Mouse (Mus musculus) hindbrain, embryonic 16.5 days (tissue): ENCODE results near the gene Ghr. TPM values are rescaled to one million over a fixed set of nuclear protein-coding genes. Genes with fewer than 3 reads are reported as not detected.
A peak's percentile ranks its signal among the peaks of the same experiment; 100 is the strongest.

ENCODE experiments used
- ATAC-seq: fragments of 200-750 bp; cut with Nextera tagmentation; 2 replicates; pipeline ENCODE4 v1.8.0; 2017; ENCODE audit warnings: moderate TSS enrichment, moderate library complexity
- H3K27ac ChIP-seq: fragments of 300-500 bp; sonication (generic); 2 replicates; pipeline ENCODE4 v1.5.1; 2014; ENCODE audit warnings: low read depth, mild to moderate bottlenecking, control low read depth, low read length, moderate library complexity
- H3K27me3 ChIP-seq: fragments of 300-500 bp; sonication (generic); replicated peaks from 2 replicates; pipeline ENCODE4 v1.6.1; 2014; ENCODE audit warnings: low read length; ENCODE audit not compliant: control insufficient read depth, insufficient read depth
- H3K36me3 ChIP-seq: fragments of 300-500 bp; sonication (generic); 2 replicates; pipeline ENCODE4 v1.6.1; 2014; ENCODE audit warnings: mild to moderate bottlenecking, low read length, moderate library complexity, mixed read lengths; ENCODE audit not compliant: control insufficient read depth, insufficient read depth
- H3K4me1 ChIP-seq: fragments of 300-500 bp; sonication (generic); 2 replicates; pipeline ENCODE4 v1.6.1; 2014; ENCODE audit warnings: low read depth, low read length; ENCODE audit not compliant: control insufficient read depth, insufficient read depth
- H3K4me2 ChIP-seq: fragments of 300-500 bp; sonication (generic); 2 replicates; pipeline ENCODE4 v1.6.1; 2014; ENCODE audit warnings: mild to moderate bottlenecking, low read length, control low read depth, moderate library complexity
- H3K4me3 ChIP-seq: fragments of 300-500 bp; sonication (generic); 2 replicates; pipeline ENCODE4 v1.5.1; 2014; ENCODE audit warnings: mild to moderate bottlenecking, low read length, control low read depth, moderate library complexity
- H3K9ac ChIP-seq: fragments of 300-500 bp; sonication (generic); 2 replicates; pipeline ENCODE4 v1.6.1; 2014; ENCODE audit warnings: low read depth, mild to moderate bottlenecking, control low read depth, low read length, moderate library complexity
- H3K9me3 ChIP-seq: fragments of 300-500 bp; sonication (generic); 2 replicates; pipeline ENCODE4 v1.6.1; 2014; ENCODE audit warnings: mild to moderate bottlenecking, low read length, moderate library complexity; ENCODE audit not compliant: control insufficient read depth
- WGBS: fragments of 180-500 bp; shearing (Covaris S2); extraction: QIAGEN DNeasy Blood & Tissue Kit; methylation state at CpG from one replicate; pipeline ENCODE4 v1.1.7; 2014; 5-methylcytosine and 5-hydroxymethylcytosine counted together
- polyA plus RNA-seq: library from polyadenylated mRNA; unstranded; fragments of >200 nt; fragmentation: Nextera tagmentation; extraction: Ambion mirVana; gene quantifications from 2 replicates; pipeline ENCODE4 v1.2.1, GENCODE M21; 2015

Gene Ghr
- polyA plus RNA-seq, 1 experiment from 2014 or later: 10.0 TPM

- Histone ChIP-seq H3K4me2 (no peak overlapping the region), H3K4me1 (no peaks in the 10 kb centered on the region), H3K36me3 (no peaks in the 10 kb centered on the region), H3K27me3 (no peaks in the 10 kb centered on the region), H3K27ac (no peak overlapping the region), H3K9me3 (no peaks in the 10 kb centered on the region), H3K4me3 (no peak overlapping the region), H3K9ac (no peak overlapping the region)
- 92% methylated on average over 5 of the region's 5 CpGs for WGBS
- 0 out of 2 replicates have a peak, but pooled peaks have one; percentile 40 for ATAC-seq
Measured at GRCm38 (mm10) chr15:3429001-3429400, 154.3 kb downstream of the Ghr start.

GRCm38 (mm10) chr15:3426401-3426800 is 156.9 kb downstream of the Ghr start:
- 66% methylated on average over 4 of the region's 4 CpGs for WGBS

DNA sequence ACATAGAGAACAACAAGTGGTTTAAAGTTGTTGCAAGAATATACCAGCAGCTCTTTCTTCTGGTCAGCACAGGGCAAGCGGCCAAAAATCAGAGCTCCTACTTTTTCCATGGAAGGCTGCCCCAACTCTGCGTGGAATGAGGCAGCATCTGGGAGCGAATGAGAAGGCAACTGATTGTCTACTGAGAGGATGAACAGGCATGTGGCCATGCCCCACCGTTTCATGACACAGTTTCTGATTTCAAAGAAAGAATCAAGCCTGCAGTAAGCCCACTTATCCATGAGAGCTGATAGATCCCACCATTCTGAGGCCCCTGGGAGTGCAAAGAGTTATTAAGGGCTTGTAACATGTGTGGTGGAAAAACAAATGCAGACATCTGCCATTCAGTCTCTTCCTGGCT is 160.1 kb downstream of the Ghr start:
- ATAC-seq: peak; percentile 54; the same call in 1 of the 2 replicates
- no peaks in the 10 kb centered on the region for H3K36me3 ChIP-seq
- H3K27ac ChIP-seq: no peak overlapping the region
- H3K27me3 ChIP-seq: no peaks in the 10 kb centered on the region
- H3K4me3 ChIP-seq: no peak overlapping the region
- no peak overlapping the region for H3K9ac ChIP-seq
- no peaks in the 10 kb centered on the region for H3K9me3 ChIP-seq
- H3K4me1 ChIP-seq: 0 out of 2 replicates have a peak, but pooled peaks cover 3% of the 10 kb centered on the region
- 61% methylated on average over 4 of the region's 4 CpGs for WGBS
- no peak overlapping the region for H3K4me2 ChIP-seq

More at GRCm38 (mm10) chr15:3426401-3426800, 156.9 kb downstream of the Ghr start:
- Histone ChIP-seq H3K27me3 (no peaks in the 10 kb centered on the region), H3K4me1 (0 out of 2 replicates have a peak, but pooled peaks cover 3% of the 10 kb centered on the region), H3K36me3 (no peaks in the 10 kb centered on the region), H3K9ac (no peak overlapping the region), H3K4me3 (no peak overlapping the region), H3K27ac (no peak overlapping the region), H3K9me3 (no peaks in the 10 kb centered on the region), H3K4me2 (no peak overlapping the region)
- no peak for ATAC-seq

DNA sequence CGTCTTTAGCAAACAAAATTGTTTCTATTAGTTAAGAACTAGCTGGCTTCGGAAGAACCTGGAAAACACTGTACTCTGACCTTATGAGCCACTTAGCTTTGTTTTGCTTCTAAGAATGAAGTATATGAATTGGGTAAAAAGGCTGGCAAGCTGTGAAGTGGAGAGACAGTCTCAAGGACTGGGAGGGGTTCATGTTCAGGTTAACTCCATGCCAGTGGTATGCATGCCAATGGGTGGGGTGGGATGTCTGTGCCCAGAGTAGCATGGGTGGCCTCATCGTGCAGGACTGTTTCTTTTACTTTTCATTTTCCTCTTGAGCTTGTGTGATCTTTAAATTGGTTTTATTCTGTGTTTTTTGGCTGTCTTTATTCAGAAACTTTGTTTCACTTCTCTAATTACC is 165.6 kb downstream of the Ghr start:
- H3K27me3 ChIP-seq: no peaks in the 10 kb centered on the region
- no peaks in the 10 kb centered on the region for H3K4me1 ChIP-seq
- no peak overlapping the region for H3K9ac ChIP-seq
- no peaks in the 10 kb centered on the region for H3K9me3 ChIP-seq
- no peak for ATAC-seq
- H3K4me2 ChIP-seq: no peak overlapping the region
- no peaks in the 10 kb centered on the region for H3K36me3 ChIP-seq
- H3K4me3 ChIP-seq: no peak overlapping the region
- WGBS: 85% methylated on average over 3 of the region's 3 CpGs
- no peak overlapping the region for H3K27ac ChIP-seq

- no peak overlapping the region for H3K4me2 ChIP-seq
- H3K27ac ChIP-seq: no peak overlapping the region
- H3K4me3 ChIP-seq: no peak overlapping the region
- no peaks in the 10 kb centered on the region for H3K36me3 ChIP-seq
- WGBS: 91% methylated on average over 3 of the region's 3 CpGs
- no peaks in the 10 kb centered on the region for H3K4me1 ChIP-seq
- H3K27me3 ChIP-seq: no peaks in the 10 kb centered on the region
- ATAC-seq: no peak
- no peak overlapping the region for H3K9ac ChIP-seq
- H3K9me3 ChIP-seq: no peaks in the 10 kb centered on the region
Measured at GRCm38 (mm10) chr15:3413103-3413502, 170.2 kb downstream of the Ghr start.

DNA sequence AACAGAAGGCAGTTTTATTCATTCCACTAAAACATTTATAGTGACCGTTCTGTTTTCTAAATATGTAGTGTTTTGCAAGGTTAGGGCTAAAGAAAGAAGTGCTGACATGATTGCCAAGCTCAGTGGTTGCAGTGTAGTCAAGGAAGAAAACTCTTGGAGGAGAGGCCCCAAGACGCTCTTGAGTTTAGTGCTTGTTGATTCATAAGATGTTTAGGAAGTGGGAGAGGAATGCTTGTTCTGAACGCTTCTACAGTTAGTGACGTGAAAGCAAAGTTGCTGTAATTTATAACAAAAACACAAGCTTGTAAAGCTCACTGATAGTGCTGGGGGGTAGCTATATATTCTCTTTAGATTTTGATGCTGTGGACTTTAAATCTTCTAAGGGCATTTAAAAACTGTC is 174.8 kb downstream of the Ghr start:
- H3K36me3 ChIP-seq: no peaks in the 10 kb centered on the region
- no peaks in the 10 kb centered on the region for H3K4me1 ChIP-seq
- H3K9me3 ChIP-seq: no peaks in the 10 kb centered on the region
- H3K4me2 ChIP-seq: no peak overlapping the region
- no peak overlapping the region for H3K4me3 ChIP-seq
- no peak overlapping the region for H3K9ac ChIP-seq
- 91% methylated on average over 4 of the region's 4 CpGs for WGBS
- H3K27me3 ChIP-seq: no peaks in the 10 kb centered on the region
- H3K27ac ChIP-seq: no peak overlapping the region
- ATAC-seq: no peak

DNA sequence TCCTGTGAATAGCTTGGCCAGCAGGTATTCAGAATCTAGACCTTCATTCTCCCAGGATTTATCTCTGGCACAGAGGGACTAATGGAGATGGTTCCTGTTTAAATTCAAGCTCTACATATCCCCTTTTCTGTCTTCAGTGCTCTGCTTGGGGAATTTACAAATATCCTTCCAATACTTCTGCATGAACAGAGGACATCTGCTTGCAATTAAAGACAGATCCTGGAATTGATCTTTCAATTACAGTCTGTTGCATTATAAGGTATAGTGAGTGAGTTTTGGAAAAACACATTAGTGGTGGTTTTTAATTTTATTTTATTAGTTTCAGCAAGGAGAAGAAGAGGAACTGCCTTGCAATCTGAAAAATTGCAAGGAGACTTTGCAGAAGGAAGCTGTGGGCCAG is 184.1 kb downstream of the Ghr start:
- H3K9me3 ChIP-seq: no peaks in the 10 kb centered on the region
- no peak for ATAC-seq
- H3K27me3 ChIP-seq: no peaks in the 10 kb centered on the region

DNA sequence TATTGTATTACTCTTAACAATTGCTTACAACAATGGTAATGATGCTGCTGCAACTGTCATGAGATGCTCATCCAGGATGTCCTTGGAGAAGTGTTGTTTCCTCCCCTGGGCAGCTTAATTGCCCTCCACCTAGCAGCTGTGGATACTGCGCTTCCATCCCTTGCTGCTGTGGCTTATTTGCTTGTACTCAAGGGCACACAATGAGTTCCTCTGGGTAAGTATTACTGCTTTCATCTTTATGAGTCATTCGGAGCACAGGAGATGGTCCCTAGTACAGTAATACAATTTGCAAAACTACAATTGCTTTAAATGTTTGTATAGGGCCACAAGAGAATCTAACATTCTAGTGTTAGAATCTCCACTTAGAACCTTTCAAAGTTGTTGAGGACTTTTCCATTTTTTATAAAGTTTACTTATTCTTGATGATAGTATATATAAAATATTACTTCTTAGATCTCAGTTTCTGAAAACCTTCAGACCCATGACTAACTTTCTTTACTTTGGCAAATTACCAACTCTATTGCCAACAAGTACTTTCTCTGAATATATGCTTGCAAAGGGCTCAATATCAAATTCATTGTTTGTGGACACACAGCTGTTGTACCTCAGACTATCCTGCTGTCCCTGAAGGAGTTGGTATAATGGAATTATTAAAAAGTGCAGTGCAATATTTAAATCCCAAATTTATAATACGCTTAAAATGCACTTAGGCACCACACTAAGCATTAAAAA is 185.8 kb downstream of the Ghr start:
- H3K4me3 ChIP-seq: no peak overlapping the region
- no peaks in the 10 kb centered on the region for H3K4me1 ChIP-seq
- ATAC-seq: no peak
- no peaks in the 10 kb centered on the region for H3K27me3 ChIP-seq
- no peak overlapping the region for H3K27ac ChIP-seq
- no peak overlapping the region for H3K4me2 ChIP-seq
- H3K9ac ChIP-seq: no peak overlapping the region
- H3K36me3 ChIP-seq: no peaks in the 10 kb centered on the region
- WGBS: 86% methylated on average over 3 of the region's 3 CpGs
- no peaks in the 10 kb centered on the region for H3K9me3 ChIP-seq

More for the DNA sequence above, 184.1 kb downstream of the Ghr start:
- H3K4me3 ChIP-seq: no peak overlapping the region
- no peaks in the 10 kb centered on the region for H3K4me1 ChIP-seq
- H3K4me2 ChIP-seq: no peak overlapping the region
- no peaks in the 10 kb centered on the region for H3K36me3 ChIP-seq
- no peak overlapping the region for H3K27ac ChIP-seq
- H3K9ac ChIP-seq: no peak overlapping the region

DNA sequence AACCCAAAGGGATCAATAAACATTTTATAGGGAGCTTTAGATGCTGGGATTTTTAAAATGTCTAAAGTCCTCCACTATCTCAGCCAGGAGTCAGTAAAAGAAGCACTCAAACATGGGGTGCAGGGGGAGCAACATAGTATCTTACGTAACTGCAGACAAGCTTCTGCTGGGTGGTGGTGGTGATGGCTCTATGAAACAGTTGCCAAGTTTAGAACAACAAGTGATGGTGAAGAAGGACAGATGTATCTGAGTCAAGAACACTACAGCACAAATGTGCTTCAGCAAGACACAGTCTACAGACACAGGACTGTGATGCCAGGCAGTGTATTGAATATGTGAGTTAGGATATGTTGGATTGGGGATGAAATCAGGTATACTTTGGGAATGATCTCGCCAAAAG is 187.1 kb downstream of the Ghr start:
- Histone ChIP-seq H3K36me3 (no peaks in the 10 kb centered on the region), H3K4me1 (no peaks in the 10 kb centered on the region), H3K27me3 (no peaks in the 10 kb centered on the region), H3K9me3 (no peaks in the 10 kb centered on the region), H3K27ac (no peak overlapping the region), H3K4me2 (no peak overlapping the region), H3K4me3 (no peak overlapping the region), H3K9ac (no peak overlapping the region)
- 85% methylated on average over 2 of the region's 2 CpGs for WGBS
- no peak for ATAC-seq
